In genomic region chr8:104304962-104305361, GRCm38 (mm10) we compare ENCODE assay signal across 42 mouse cellular contexts. TPM values are rescaled to one million over a fixed set of nuclear protein-coding genes. Genes with fewer than 3 reads are reported as not detected.
"Had no signal": no experiment of that assay in that cellular context is flagged by ENCODE, and none has a peak within 500 bp of the region (broad histone marks: within the 10 kb centered on the region; RNA-seq: fewer than 3 reads in every experiment).

No protein-coding gene starts in this region.

- H3K9me3 ChIP-seq: heart, embryonic 10.5 days; heart, embryonic 12.5 days; hindbrain, embryonic 10.5 days; hindbrain, embryonic 12.5 days; intestine, embryonic 15.5 days; limb, embryonic 10.5 days; limb, embryonic 12.5 days; liver, embryonic 13.5 days; liver, embryonic 15.5 days had no signal

- H3K36me3 ChIP-seq: heart, embryonic 10.5 days; heart, embryonic 12.5 days; hindbrain, embryonic 10.5 days; hindbrain, embryonic 12.5 days; intestine, embryonic 15.5 days; limb, embryonic 10.5 days; limb, embryonic 12.5 days; liver, embryonic 13.5 days; liver, embryonic 15.5 days had no signal

- H3K4me1 ChIP-seq: intestine, embryonic 15.5 days; limb, embryonic 10.5 days; liver, embryonic 15.5 days had no signal

- ATAC-seq: hindbrain, embryonic 16.5 days; inflammation-experienced regulatory T-cells, adult 6 months; intestine, embryonic 15.5 days; intestine, postnatal 0 days had no signal

- H3K27me3 ChIP-seq: heart, embryonic 12.5 days; hindbrain, embryonic 12.5 days; intestine, embryonic 15.5 days; limb, embryonic 12.5 days; liver, embryonic 13.5 days; liver, embryonic 15.5 days had no signal

- H3K4me3 ChIP-seq: heart, adult 2 months; heart, embryonic 10.5 days; heart, embryonic 12.5 days; hindbrain, embryonic 10.5 days; hindbrain, embryonic 12.5 days; intestine, embryonic 15.5 days; left cerebral cortex, adult 2 months; limb, embryonic 10.5 days; limb, embryonic 12.5 days; liver, embryonic 13.5 days; liver, embryonic 15.5 days had no signal

- H3K27ac ChIP-seq: heart, adult 2 months; heart, embryonic 10.5 days; hindbrain, embryonic 10.5 days; hindbrain, embryonic 12.5 days; hindbrain, embryonic 14.5 days; intestine, embryonic 15.5 days; left cerebral cortex, adult 2 months; limb, embryonic 10.5 days; limb, embryonic 12.5 days; liver, embryonic 13.5 days; liver, embryonic 15.5 days had no signal

- DNase-seq: gastrocnemius, postnatal 14 days; gastrocnemius, postnatal 36 days; heart, adult 11 months; heart, adult 2 months; heart, postnatal 10 days; heart, postnatal 4 days; kidney, adult 18-20 months; kidney, adult 8-10 months; kidney, postnatal 10 days; kidney, postnatal 25 days; layer of hippocampus, adult 9-11 months; liver; liver, embryonic 13.5 days had no signal

RNA-seq across cellular contexts. Expression of gene Gm45711, which starts 4.9 kb away (rescaled TPM):
- total RNA-seq: gastrocnemius, adult 18-20 months; gastrocnemius, adult 8-10 months; gastrocnemius, postnatal 14 days; gastrocnemius, postnatal 36 days; heart, adult 2 months; heart, postnatal 10 days; heart, postnatal 25 days; heart, postnatal 4 days; layer of hippocampus, adult 18-20 months; layer of hippocampus, adult 8-10 months; layer of hippocampus, postnatal 14 days; left cerebral cortex, adult 2 months; left cerebral cortex, postnatal 14 days; left cerebral cortex, postnatal 36 days had no signal
- polyA plus RNA-seq: frontal cortex, adult 2 months; heart, adult 2 months; heart, embryonic 10.5 days; heart, embryonic 12.5 days; heart, embryonic 14.5 days; heart, embryonic 16.5 days; hindbrain, embryonic 10.5 days; hindbrain, embryonic 12.5 days; hindbrain, embryonic 14.5 days; hindbrain, embryonic 16.5 days; inflammation-experienced regulatory T-cells, adult 6 months; intestine, embryonic 15.5 days; intestine, postnatal 0 days; kidney, embryonic 14.5 days; kidney, embryonic 16.5 days; large intestine, adult 2 months; limb, embryonic 10.5 days; limb, embryonic 12.5 days; limb, embryonic 14.5 days; liver, embryonic 11.5 days; liver, embryonic 13.5 days; liver, embryonic 15.5 days had no signal

RNA-seq across cellular contexts. Expression of gene Cmtm1, which starts 5.0 kb away (rescaled TPM):
- total RNA-seq: gastrocnemius, adult 18-20 months; gastrocnemius, adult 8-10 months; gastrocnemius, postnatal 14 days; gastrocnemius, postnatal 36 days; heart, adult 2 months; heart, postnatal 10 days; heart, postnatal 25 days; heart, postnatal 4 days; layer of hippocampus, adult 18-20 months; layer of hippocampus, adult 8-10 months; layer of hippocampus, postnatal 14 days; left cerebral cortex, adult 2 months; left cerebral cortex, postnatal 14 days; left cerebral cortex, postnatal 36 days had no signal
- polyA plus RNA-seq: frontal cortex, adult 2 months; heart, adult 2 months; heart, embryonic 10.5 days; heart, embryonic 12.5 days; heart, embryonic 14.5 days; heart, embryonic 16.5 days; hindbrain, embryonic 10.5 days; hindbrain, embryonic 12.5 days; hindbrain, embryonic 14.5 days; hindbrain, embryonic 16.5 days; inflammation-experienced regulatory T-cells, adult 6 months; intestine, embryonic 15.5 days; intestine, postnatal 0 days; kidney, embryonic 14.5 days; kidney, embryonic 16.5 days; large intestine, adult 2 months; limb, embryonic 10.5 days; limb, embryonic 12.5 days; limb, embryonic 14.5 days; liver, embryonic 11.5 days; liver, embryonic 13.5 days; liver, embryonic 15.5 days had no signal

RNA-seq across cellular contexts. Expression of gene Cmtm2a, which starts 12.0 kb away (rescaled TPM):
- total RNA-seq: gastrocnemius, adult 18-20 months; gastrocnemius, adult 8-10 months; gastrocnemius, postnatal 14 days; gastrocnemius, postnatal 36 days; heart, adult 2 months; heart, postnatal 10 days; heart, postnatal 25 days; heart, postnatal 4 days; layer of hippocampus, adult 18-20 months; layer of hippocampus, adult 8-10 months; layer of hippocampus, postnatal 14 days; left cerebral cortex, adult 2 months; left cerebral cortex, postnatal 14 days; left cerebral cortex, postnatal 36 days had no signal
- polyA plus RNA-seq: frontal cortex, adult 2 months; heart, embryonic 10.5 days; heart, embryonic 12.5 days; heart, embryonic 14.5 days; heart, embryonic 16.5 days; hindbrain, embryonic 10.5 days; hindbrain, embryonic 12.5 days; hindbrain, embryonic 14.5 days; hindbrain, embryonic 16.5 days; inflammation-experienced regulatory T-cells, adult 6 months; intestine, embryonic 15.5 days; intestine, postnatal 0 days; kidney, embryonic 14.5 days; kidney, embryonic 16.5 days; large intestine, adult 2 months; limb, embryonic 10.5 days; limb, embryonic 12.5 days; limb, embryonic 14.5 days; liver, embryonic 11.5 days; liver, embryonic 13.5 days; liver, embryonic 15.5 days had no signal

RNA-seq across cellular contexts. Expression of gene Gm11020, which starts 16.4 kb away (rescaled TPM):
- total RNA-seq: gastrocnemius, adult 18-20 months; gastrocnemius, adult 8-10 months; gastrocnemius, postnatal 14 days; gastrocnemius, postnatal 36 days; heart, adult 2 months; heart, postnatal 10 days; heart, postnatal 25 days; heart, postnatal 4 days; layer of hippocampus, adult 18-20 months; layer of hippocampus, adult 8-10 months; layer of hippocampus, postnatal 14 days; left cerebral cortex, adult 2 months; left cerebral cortex, postnatal 14 days; left cerebral cortex, postnatal 36 days had no signal
- polyA plus RNA-seq: frontal cortex, adult 2 months; heart, adult 2 months; heart, embryonic 10.5 days; heart, embryonic 12.5 days; heart, embryonic 14.5 days; heart, embryonic 16.5 days; hindbrain, embryonic 10.5 days; hindbrain, embryonic 12.5 days; hindbrain, embryonic 14.5 days; hindbrain, embryonic 16.5 days; inflammation-experienced regulatory T-cells, adult 6 months; intestine, embryonic 15.5 days; intestine, postnatal 0 days; kidney, embryonic 14.5 days; kidney, embryonic 16.5 days; large intestine, adult 2 months; limb, embryonic 10.5 days; limb, embryonic 12.5 days; limb, embryonic 14.5 days; liver, embryonic 11.5 days; liver, embryonic 13.5 days; liver, embryonic 15.5 days had no signal

RNA-seq across cellular contexts. Expression of gene Cmtm2b, which starts 17.1 kb away (rescaled TPM):
- total RNA-seq: gastrocnemius, adult 18-20 months; gastrocnemius, adult 8-10 months; gastrocnemius, postnatal 14 days; gastrocnemius, postnatal 36 days; heart, adult 2 months; heart, postnatal 10 days; heart, postnatal 25 days; heart, postnatal 4 days; layer of hippocampus, adult 18-20 months; layer of hippocampus, adult 8-10 months; layer of hippocampus, postnatal 14 days; left cerebral cortex, adult 2 months; left cerebral cortex, postnatal 14 days; left cerebral cortex, postnatal 36 days had no signal
- polyA plus RNA-seq: frontal cortex, adult 2 months; heart, embryonic 10.5 days; heart, embryonic 12.5 days; heart, embryonic 14.5 days; heart, embryonic 16.5 days; hindbrain, embryonic 10.5 days; hindbrain, embryonic 12.5 days; hindbrain, embryonic 14.5 days; hindbrain, embryonic 16.5 days; inflammation-experienced regulatory T-cells, adult 6 months; intestine, embryonic 15.5 days; intestine, postnatal 0 days; kidney, embryonic 14.5 days; kidney, embryonic 16.5 days; large intestine, adult 2 months; limb, embryonic 10.5 days; limb, embryonic 12.5 days; limb, embryonic 14.5 days; liver, embryonic 11.5 days; liver, embryonic 13.5 days; liver, embryonic 15.5 days had no signal
